Mouse (Mus musculus) thymus, adult 18-20 months (tissue): ENCODE measurements around the gene Fuca2.

Experiments used
- DNase-seq, 2 experiments: peaks; one replicate each; pipeline ENCODE4 v3.0.0; 2022; ENCODE audit warnings: mixed read lengths in 2 of 2

Fuca2 gene

GRCm38 (mm10) chr10:13534751-13535150 lies 35.4 kb downstream of the Fuca2 start:
- DNase-seq = no peak

DNA sequence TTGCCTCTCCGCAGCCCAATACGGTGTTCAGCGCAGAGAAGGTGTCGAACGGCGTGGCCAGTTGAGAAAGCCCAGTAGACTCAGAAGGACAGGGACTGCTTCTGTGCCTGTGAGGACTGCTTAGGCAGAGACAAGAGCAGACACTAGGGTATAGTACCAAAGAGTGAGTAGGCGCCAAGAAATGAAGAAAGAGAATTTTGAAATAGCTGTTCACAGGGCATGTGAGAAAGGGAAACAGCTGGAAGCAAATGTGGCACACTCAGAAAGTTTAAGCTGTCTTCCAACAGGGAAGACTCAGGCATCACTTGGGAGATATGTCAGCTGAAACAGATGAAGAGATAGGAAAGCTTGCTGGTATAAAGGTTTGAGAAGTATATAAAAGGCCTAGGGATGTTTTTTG lies 37.4 kb downstream of the Fuca2 start:
- no peak for DNase-seq

- DNase-seq = no peak
Observed at GRCm38 (mm10) chr10:13539769-13540333, 40.5 kb downstream of the Fuca2 start.

DNA sequence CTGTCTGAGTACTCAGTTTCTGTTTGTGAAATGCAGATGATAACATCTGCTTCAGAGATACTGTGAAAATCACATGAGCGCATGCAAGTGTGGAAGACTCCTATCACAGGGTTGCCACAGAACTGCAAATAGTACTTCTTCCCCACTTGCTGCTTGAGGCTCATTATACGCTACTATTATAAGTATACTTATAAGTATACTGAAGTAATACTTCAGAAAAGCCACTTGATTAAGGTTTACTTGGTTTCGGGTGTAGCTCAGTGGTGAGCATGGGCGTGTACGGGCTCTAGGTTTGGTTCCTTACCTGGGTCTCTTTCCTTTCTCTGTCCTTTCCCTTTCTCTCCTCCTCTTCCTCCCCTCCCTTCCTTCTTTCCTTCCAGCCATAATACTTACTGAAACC lies 42.4 kb downstream of the Fuca2 start:
- no peak for DNase-seq

- peak; percentile 82 to 86 for DNase-seq
Observed at GRCm38 (mm10) chr10:13552646-13553497, 53.5 kb downstream of the Fuca2 start, which contains the start of the genes Adat2 and Pex3. Adat2 (plus strand) TSS chr10:13552894. Pex3 (minus strand) TSS chr10:13553142.

DNA sequence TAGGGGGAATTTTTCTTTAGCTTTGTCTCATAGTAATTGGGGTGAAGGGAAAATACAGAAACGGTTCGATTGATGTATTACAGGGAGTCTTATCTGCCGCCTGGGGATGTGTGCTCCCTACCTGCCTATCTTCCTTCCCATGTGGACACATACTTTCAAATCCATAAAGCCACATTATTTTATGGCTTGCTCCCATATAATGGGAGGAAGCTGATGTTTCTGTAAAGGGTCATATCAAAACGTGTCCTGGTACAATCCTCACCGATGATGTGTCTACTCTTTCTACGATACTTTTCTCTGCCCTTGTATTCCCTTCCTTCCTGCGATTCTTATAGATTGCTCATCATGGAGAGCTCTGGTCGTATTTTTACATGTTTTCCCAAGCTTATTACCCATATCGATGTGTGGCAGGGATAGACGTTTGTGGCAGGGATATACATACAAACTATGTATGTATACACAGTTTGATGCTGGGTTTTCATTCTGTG lies 54.2 kb downstream of the Fuca2 start:
- no peak for DNase-seq

- no peak for DNase-seq
Observed at GRCm38 (mm10) chr10:13554316-13554715, 55.0 kb downstream of the Fuca2 start.

DNA sequence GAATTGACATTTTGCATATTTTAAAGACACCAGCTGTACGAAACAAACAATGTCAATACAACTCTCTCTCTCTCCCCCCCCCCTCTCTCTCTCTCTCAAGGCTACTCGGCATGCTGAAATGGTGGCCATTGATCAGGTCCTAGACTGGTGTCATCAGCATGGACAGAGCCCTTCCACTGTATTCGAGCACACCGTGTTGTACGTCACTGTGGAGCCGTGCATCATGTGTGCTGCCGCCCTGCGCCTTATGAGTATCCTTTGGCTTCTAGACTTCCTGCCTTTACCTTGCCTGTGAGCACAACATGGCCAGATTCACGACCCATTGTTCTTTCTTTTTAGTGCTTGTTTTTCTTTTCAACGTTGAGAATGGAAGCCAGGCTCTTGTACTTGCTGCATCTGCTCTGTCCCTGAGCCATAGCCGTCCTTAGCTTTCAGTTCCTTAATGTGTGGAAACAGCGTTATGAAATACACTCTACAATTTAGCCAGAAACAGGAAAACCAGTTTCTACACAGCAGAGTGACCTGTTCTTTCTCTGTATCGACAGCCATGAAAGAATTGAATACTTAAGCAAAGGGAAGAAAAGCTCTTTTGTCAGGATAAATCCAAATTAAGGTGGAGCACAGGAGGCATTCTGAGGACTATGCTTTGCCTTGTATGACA lies 60.8 kb downstream of the Fuca2 start:
- no peak for DNase-seq

DNA sequence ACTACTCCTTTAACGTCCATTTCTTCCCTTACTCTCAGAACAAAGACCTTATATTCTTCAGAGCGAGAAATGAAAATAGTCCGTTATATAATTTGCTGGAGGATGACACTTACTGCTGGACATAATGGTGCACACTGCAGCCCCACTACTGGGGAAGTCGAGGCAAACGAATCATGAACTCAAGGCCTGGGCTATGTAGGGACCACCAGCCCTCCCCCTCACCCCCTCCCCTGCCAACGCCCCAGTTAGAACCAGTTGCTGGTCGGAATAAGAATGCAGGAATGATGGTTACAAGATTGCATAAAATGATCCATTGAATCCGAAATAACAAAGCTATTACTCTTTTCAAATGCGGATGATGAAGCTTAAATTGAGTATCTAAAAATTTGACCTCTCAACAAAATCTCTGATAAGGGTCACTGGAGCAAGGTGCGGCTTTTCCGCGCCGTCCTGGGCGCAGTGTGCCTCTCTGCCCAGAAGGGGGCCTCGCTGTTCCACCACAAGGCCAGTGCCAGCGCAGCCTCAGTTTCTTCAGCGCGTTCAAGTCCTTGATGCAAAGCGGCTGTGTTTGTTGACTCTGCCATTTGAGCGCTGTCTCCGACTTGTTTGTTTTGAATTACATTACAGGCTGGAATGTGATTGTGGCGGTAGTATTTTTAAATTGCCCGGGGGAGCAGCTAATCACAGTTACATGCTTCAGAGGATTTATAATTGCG lies 65.2 kb downstream of the Fuca2 start:
- peak; percentile 30 to 42 for DNase-seq

- no peak for DNase-seq
Observed at GRCm38 (mm10) chr10:13565080-13565448, 65.7 kb downstream of the Fuca2 start.

DNA sequence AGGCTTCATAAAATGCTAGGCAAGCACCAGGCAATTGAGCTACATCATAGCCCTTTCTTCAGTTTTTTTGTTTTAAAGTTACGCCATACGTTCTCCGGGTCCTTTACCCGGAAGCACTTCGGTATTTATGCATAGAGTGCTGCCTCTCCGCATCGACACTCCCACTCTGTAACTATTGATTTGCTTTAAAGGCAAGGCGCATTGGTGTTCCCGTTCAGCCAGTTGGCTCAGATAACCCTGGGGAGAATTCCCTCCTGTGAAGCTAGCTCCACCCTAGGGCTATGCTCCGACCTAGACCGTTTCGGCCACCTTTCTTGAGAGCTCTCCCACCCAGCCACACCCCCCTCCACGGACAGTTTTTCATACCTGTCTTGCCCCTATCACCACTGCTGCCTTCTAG lies 67.1 kb downstream of the Fuca2 start:
- DNase-seq = no peak
